Mouse (Mus musculus): ENCODE results near the gene Pdgfc.

DNA sequence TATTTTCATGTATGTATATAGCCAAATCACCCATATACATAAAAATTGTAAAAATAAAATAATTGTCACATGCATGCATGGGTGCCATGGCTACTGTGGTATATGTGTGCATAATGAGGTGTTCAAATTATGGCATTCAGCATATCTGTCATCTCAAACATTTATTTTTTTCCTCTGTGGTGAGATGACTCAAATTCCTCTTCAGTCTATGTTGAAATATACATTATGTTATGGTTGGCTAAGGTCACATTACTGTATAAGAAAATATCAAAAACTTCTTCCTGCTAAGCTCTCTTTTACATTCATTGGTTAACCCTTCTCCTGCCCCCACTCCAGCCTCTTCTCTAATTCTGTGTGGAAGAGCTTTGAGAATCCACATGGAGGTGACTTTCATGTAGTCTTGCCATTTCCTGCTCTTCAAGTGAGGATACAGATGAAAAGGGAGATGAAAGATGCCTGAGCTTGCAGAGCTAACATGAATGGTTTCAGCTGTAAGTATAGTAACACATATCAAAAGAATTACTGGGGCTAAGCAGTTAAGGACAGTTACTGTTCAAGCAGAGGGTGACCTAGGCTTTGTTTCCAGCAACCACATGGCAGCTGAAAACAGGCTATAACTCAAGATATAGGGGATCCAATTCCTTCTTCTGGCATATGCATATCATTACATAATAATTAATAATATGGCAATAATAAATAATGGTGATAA, 124.4 kb downstream of the Pdgfc start:
- TF ChIP-seq CTCF (IDR thresholded peaks at IDR 0.05) (no peak), EP300 (IDR thresholded peaks at IDR 0.05) (no peak)

Data from lung, postnatal 0 days (tissue).